Mouse (Mus musculus) olfactory bulb, adult 2 months (tissue): ENCODE data around the gene Pde3a. TPM values are rescaled to one million over a fixed set of nuclear protein-coding genes. Genes with fewer than 3 reads are reported as not detected.

Experiments used
- H3K27ac ChIP-seq: fragments of 200-500 bp; 2 replicates; pipeline ENCODE4 v1.5.1; 2012; ENCODE audit warnings: low read depth, low read length; ENCODE audit not compliant: insufficient read depth
- H3K4me1 ChIP-seq: fragments of 200-500 bp; 2 replicates; pipeline ENCODE4 v1.6.1; 2012; ENCODE audit warnings: low read length; ENCODE audit not compliant: control insufficient read depth, insufficient read depth
- H3K4me3 ChIP-seq: fragments of 200-500 bp; 2 replicates; pipeline ENCODE4 v1.5.1; 2012; ENCODE audit warnings: mild to moderate bottlenecking, low read depth, low read length, moderate library complexity; ENCODE audit not compliant: insufficient read depth
- CTCF ChIP-seq: fragments of 200-500 bp; IDR thresholded peaks from 2 replicates; pipeline ENCODE4 v1.5.1; 2012; ENCODE audit warnings: low read depth, mild to moderate bottlenecking, low read length, moderate library complexity; ENCODE audit not compliant: insufficient read depth
- POLR2A ChIP-seq: fragments of 200-500 bp; IDR thresholded peaks from 2 replicates; pipeline ENCODE4 v1.6.1; 2012; ENCODE audit warnings: mild to moderate bottlenecking, low read depth, low read length, moderate library complexity; ENCODE audit not compliant: insufficient read depth
- WGBS: fragments of 180-500 bp; shearing (Covaris S2); methylation state at CpG from one replicate; pipeline ENCODE4 v1.1.7; 2018; 5-methylcytosine and 5-hydroxymethylcytosine counted together
- polyA plus RNA-seq: library from polyadenylated mRNA; stranded (reverse); fragments of >200 nt; gene quantifications from 2 replicates; pipeline ENCODE4 v1.2.4, GENCODE M21; 2012; ENCODE audit warnings: low replicate concordance; ENCODE audit not compliant: missing spikeins, insufficient read depth, insufficient read length

Pde3a gene
- polyA plus RNA-seq, 1 experiment: not detected

DNA sequence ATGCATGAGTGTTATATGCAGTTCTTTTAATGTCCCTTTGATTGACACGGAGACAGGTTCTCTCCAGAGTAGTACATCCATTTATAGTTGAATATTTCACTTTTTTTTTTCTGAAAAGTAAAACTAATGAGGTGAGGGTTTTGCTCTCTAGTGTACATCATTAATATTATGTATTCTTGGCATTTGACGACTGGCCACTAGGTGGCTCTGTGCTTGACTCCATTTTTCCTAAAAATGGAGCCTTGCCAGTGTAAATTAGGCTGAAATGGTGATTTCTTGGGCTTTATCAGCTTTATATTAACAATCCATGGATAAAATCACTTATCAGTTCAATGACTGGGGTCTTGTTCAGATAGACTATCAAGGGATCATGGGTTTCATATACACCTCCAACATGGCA, 82.4 kb downstream of the Pde3a start:
- Histone ChIP-seq H3K4me3 (no peak overlapping the region), H3K27ac (no peak overlapping the region), H3K4me1 (no peaks in the 10 kb centered on the region)
- 60% methylated on average over 2 of the region's 2 CpGs for WGBS
- no peak for TF ChIP-seq CTCF
- TF ChIP-seq POLR2A: no peak

DNA sequence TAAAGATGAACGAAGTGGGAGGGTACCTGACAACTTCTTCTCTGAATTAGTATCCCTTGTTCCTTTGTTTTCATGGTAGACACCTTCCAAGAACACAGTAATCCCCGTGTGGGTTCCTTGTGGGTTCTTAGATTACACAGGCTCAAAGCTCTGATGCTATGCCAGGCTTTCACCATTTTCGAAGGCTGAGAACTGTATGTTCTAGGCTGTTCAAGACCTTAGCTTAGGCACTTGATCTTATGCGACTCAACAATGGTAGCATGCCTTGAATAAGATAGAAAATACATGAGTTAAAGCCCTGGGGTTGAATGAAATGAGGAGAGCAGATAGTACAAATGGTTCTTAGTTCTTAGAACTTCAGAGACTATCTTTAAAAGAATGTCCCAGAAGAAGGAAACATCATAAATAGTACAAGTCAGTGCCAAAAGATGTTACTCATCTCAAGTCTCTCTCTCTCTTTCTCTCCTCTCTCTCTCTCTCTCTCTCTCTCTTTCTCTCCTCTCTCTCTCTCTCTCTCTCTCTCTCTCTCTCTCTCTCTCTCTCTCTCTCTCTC, 83.6 kb downstream of the Pde3a start:
- Histone ChIP-seq H3K27ac (no peak overlapping the region), H3K4me3 (no peak overlapping the region), H3K4me1 (no peaks in the 10 kb centered on the region)
- no peak for TF ChIP-seq POLR2A
- TF ChIP-seq CTCF: no peak
- 86% methylated on average over 4 of the region's 4 CpGs for WGBS

DNA sequence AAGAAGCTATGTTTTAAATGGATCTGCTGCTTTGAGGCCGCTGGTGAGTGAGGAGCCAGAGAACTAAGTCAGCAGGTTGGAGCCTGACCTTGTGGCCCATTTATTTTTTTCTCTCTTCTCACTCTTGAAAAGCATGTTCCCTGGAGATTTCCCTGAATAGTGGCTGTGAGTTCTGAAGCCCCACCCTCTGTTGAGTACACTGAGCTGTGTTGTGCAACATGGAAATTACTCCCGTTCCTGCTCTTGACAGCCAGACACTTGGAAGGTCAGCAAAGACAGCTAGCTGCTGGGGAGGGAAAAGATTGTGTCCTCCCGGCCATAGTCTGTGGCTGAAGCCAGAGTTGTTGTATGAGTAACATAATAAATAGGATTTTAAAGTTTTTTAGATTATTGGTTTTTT, 84.2 kb downstream of the Pde3a start:
- 54% methylated on average over 3 of the region's 3 CpGs for WGBS
- H3K4me1 ChIP-seq: no peaks in the 10 kb centered on the region
- TF ChIP-seq POLR2A (no peak), CTCF (no peak)

DNA sequence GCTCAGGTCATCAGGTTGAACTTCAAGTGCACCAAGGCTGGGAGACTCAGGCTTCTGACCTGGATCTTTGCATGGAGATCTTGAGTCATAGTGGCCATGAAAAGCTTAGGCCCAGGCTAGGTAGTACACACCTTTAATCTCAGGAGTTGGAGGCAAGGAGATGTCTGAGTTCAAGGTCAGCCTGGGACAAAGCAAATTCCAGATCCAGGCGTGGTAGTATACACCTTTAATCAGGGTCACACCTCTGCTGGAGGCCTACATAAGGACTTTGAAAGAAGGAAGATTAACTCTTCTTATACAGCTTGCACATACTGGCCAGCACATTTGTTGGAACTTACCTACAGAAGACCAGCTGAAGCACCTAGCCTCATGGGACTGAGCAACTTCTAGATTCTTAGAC, 86.8 kb downstream of the Pde3a start:
- H3K4me3 ChIP-seq: no peak overlapping the region
- no peaks in the 10 kb centered on the region for H3K4me1 ChIP-seq
- 79% methylated on average over 1 of the region's 1 CpGs for WGBS
- H3K27ac ChIP-seq: no peak overlapping the region
- TF ChIP-seq CTCF (no peak), POLR2A (no peak)

More for the DNA sequence above, 84.2 kb downstream of the Pde3a start:
- Histone ChIP-seq H3K27ac (no peak overlapping the region), H3K4me3 (no peak overlapping the region)

DNA sequence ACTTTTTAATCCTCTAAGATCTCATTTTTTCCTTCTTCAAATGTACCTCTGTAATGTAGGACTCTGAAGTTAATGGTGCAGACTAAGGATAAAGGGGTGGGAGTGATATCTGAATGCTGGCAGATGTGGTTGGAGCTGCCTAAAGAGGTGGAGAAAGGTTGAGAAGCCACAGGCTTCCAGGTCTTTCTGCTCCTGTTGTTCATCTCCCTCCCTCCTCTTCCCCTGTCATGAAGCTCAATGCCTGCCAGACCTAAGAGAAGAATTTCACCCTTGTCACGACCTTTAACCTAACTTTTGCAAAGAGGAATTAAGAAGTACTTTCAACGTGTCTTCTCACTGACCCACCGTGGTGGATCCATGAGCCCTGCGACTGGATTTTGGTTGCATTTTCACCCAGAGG, 87.4 kb downstream of the Pde3a start:
- TF ChIP-seq CTCF: no peak
- H3K4me1 ChIP-seq: no peaks in the 10 kb centered on the region
- H3K4me3 ChIP-seq: no peak overlapping the region
- H3K27ac ChIP-seq: no peak overlapping the region
- 87% methylated on average over 4 of the region's 4 CpGs for WGBS

DNA sequence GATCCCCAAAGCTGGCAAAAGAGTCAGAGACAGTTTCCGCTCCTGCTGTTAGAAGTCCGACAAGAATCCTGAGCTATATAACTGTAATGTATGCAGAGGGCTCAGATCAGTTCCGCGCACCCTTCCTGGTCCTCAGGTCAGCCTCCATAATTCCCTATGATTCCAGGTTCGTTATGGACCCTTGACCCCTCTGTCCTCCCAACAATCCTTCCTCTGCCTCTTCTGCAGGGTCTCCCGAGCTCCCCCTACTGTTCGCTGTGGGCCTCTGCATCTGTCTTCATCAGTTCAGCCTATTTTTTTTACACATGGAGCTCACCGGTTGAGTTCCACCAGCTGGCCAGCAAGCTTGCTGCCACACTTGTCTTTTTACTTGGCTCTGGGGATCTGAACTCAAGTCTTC, 88.6 kb downstream of the Pde3a start:
- H3K4me3 ChIP-seq: no peak overlapping the region
- H3K4me1 ChIP-seq: no peaks in the 10 kb centered on the region
- WGBS: 64% methylated on average over 8 of the region's 8 CpGs
- peak; percentile 38; the same call in 1 of the 2 replicates for TF ChIP-seq CTCF
- no peak for TF ChIP-seq POLR2A
- H3K27ac ChIP-seq: no peak overlapping the region

DNA sequence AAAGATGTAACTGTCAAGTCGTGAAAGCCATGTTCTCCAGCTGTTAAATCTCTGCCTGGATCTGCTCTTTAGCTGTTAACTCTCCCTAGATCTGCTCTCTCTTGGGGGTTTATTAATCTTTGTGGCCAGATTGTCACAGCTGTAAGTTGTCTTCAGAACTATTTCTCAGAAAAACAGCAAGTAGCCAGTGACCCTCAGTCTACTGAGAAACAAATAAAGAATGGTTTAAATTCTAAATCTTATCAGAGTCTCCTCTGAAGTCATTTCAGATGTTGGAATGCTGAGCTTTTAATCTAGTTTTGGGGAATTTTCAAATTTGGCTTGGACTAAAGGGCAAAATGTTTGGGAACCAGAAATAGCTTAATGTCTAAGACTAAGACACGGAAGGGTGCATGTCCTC, 92.3 kb downstream of the Pde3a start:
- Histone ChIP-seq H3K4me1 (no peaks in the 10 kb centered on the region), H3K4me3 (no peak overlapping the region), H3K27ac (no peak overlapping the region)
- TF ChIP-seq CTCF (no peak), POLR2A (no peak)
- WGBS: 84% methylated on average over 2 of the region's 2 CpGs

DNA sequence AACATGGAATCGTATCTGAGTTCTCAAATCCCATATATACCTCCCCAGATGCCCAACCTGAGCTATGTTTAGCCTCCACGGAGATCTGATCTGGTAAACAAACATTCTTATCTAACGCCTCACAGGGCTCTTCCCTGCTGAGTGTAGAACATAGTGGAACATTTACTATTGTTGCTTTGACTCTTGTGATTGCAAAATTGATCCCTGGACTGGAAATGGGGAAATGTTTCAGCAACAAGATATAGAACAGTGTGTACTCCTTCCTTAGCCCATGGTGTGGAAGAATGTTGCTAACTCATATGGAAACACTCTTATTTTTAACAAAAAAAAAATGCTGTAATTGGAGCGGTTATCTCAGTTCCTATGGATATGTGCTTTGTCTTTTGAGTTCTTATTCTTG, 98.8 kb downstream of the Pde3a start:
- Histone ChIP-seq H3K4me3 (no peak overlapping the region), H3K27ac (no peak overlapping the region), H3K4me1 (no peaks in the 10 kb centered on the region)
- TF ChIP-seq CTCF (no peak), POLR2A (no peak)
- 52% methylated on average over 4 of the region's 4 CpGs for WGBS

DNA sequence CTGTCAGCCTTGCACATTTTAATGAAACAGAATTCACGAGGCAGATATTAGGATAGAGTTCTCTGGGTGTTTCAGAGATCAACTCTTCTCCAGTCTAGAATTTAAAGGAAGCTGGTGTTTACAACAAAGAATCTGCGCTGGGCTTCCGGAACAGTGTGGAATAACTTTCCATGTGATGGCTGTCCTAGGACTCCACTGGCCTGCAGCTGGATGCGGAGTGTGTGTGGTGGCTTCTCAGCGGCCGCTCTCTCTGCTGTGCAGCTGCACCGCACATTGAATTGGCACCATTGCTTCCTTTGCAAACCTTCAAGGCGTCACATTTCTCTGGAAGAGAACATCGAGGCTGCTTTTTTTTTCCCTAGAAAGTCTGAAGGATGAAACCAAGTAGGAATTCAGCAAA, 99.5 kb downstream of the Pde3a start:
- 62% methylated on average over 9 of the region's 9 CpGs for WGBS
- TF ChIP-seq POLR2A: no peak
- no peak for TF ChIP-seq CTCF
- H3K4me3 ChIP-seq: no peak overlapping the region

DNA sequence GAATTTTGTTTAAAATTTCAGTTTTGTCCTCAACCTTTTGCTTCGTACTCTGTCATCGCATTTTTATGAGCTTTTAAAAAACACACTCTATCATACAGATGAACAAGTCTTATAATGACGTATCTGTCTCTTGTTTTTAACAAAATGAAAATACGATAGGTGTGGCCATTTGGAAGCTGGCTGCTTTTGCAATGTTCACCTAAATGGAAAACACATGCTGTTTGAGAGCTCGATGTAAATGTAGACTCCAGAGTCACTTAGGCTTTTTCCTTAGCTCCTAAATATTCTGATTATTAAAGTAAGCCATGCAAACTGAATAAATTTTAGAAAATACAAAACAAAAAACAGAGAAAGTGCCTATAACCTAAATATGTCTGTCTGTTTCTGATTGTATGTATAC, 101.2 kb downstream of the Pde3a start:
- 91% methylated on average over 5 of the region's 5 CpGs for WGBS
- no peak overlapping the region for H3K27ac ChIP-seq
- no peak overlapping the region for H3K4me3 ChIP-seq
- H3K4me1 ChIP-seq: no peaks in the 10 kb centered on the region
- no peak for TF ChIP-seq POLR2A
- no peak for TF ChIP-seq CTCF

More for the DNA sequence above, 99.5 kb downstream of the Pde3a start:
- Histone ChIP-seq H3K4me1 (no peaks in the 10 kb centered on the region), H3K27ac (no peak overlapping the region)
